Mouse (Mus musculus) embryonic fibroblast, embryonic 13.5 days (primary cell): ENCODE measurements around the gene Aacs.

Experiments
- CTCF ChIP-seq: IDR thresholded peaks from 2 replicates; pipeline ENCODE4 v1.5.1; 2011; ENCODE audit warnings: mild to moderate bottlenecking, control low read depth, low read length, moderate library complexity, borderline replicate concordance; ENCODE audit not compliant: insufficient read depth
- POLR2A ChIP-seq: IDR thresholded peaks from 2 replicates; pipeline ENCODE4 v1.6.1; 2011; ENCODE audit warnings: low read depth, mild to moderate bottlenecking, control low read depth, low read length, moderate library complexity

DNA sequence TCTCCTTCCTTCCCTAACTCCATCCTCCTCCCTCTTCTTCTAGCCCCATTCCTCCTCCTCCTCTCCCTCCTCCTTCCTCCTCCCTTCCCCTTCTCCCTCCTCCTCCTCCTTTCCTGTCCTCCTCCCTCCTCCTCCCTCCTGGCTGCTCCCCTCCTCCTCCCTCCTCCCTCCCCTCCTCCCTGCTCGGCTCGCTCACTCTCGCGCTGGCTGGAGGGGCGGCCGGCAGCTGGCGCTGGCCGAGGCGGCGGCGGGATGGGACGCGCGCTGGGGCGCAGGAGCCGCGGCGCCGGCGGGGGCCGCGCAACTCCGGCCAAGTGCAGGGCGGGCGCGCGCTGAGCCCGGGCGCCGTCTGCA, 56.6 kb downstream of the Aacs start:
- TF ChIP-seq CTCF, result no peak
- no peak for TF ChIP-seq POLR2A
